Mouse (Mus musculus) small intestine, adult 2 months (tissue): Measurements from ENCODE around the gene Fam214b.

Experiments used
- CTCF ChIP-seq: fragments of 200-500 bp; IDR thresholded peaks from 2 replicates; pipeline ENCODE4 v1.5.1; 2012; ENCODE audit warnings: low read depth, mild to moderate bottlenecking, control low read depth, inconsistent platforms, low read length, moderate library complexity, mixed read lengths; ENCODE audit not compliant: insufficient replicate concordance, insufficient read length; ENCODE audit errors: extremely low read depth
- POLR2A ChIP-seq: fragments of 200-500 bp; IDR thresholded peaks from 2 replicates; pipeline ENCODE4 v1.6.1; 2012; ENCODE audit warnings: low read depth, mild to moderate bottlenecking, control low read depth, inconsistent platforms, low read length, moderate library complexity

- TF ChIP-seq CTCF (no peak), POLR2A (no peak)
These were observed 28.9 kb upstream of the Fam214b start for GRCm38 (mm10) chr4:43074923-43075322.
